In genomic region chr10:25383171-25383570, GRCm38 (mm10) we compare ENCODE assay signal across 25 mouse cellular contexts. TPM values are rescaled to one million over a fixed set of nuclear protein-coding genes. Genes with fewer than 3 reads are reported as not detected.
A peak's percentile ranks its signal among the peaks of the same experiment; 100 is the strongest.
DNase-seq lines count a peak whose midpoint lies in the region; ATAC-seq and TF ChIP-seq lines count a peak whose summit lies in the region.
"Had no signal": no experiment of that assay in that cellular context is flagged by ENCODE, and none has a peak within 500 bp of the region (broad histone marks: within the 10 kb centered on the region; RNA-seq: fewer than 3 reads in every experiment).

No protein-coding gene starts in this region.

- DNase-seq in ES-E14 (ENCODE audit: low read depth, low spot score), result no peak
- DNase-seq in spleen, postnatal 36 days (ENCODE audit: low spot score in 2 of 2), result no peak
- no peak for DNase-seq in thymus, postnatal 10 days (ENCODE audit: low spot score in 2 of 2)
- no peak for DNase-seq in heart, adult 18-20 months
- DNase-seq: adrenal gland, adult 2 months; adrenal gland, postnatal 25 days; cerebellum, adult 18-20 months; cerebellum, postnatal 10 days; embryo, embryonic 11 days; gastrocnemius, adult 2 months; gastrocnemius, postnatal 25 days; heart, postnatal 36 days had no signal

- in situ Hi-C loops in ES-E14 (cut with MboI; ENCODE audit: low sequenced_read_pairs in 2 of 2, unreplicated experiment in 2 of 2), result no loop called here

- H3K9ac ChIP-seq in ES-E14 (ENCODE audit: insufficient read depth, low read depth, low read length, poor library complexity, severe bottlenecking), result peak overlapping the region; percentile 75
- no peak overlapping the region for H3K9ac ChIP-seq in limb, embryonic 12.5 days (replicated peaks)
- H3K9ac ChIP-seq in liver, embryonic 12.5 days, result no peak overlapping the region
- H3K9ac ChIP-seq: embryonic facial prominence, embryonic 15.5 days; heart, embryonic 13.5 days; hindbrain, embryonic 12.5 days had no signal

- H3K9me3 ChIP-seq in E14TG2a.4 (ENCODE audit: low read length) (no peaks in the 10 kb centered on the region), ES-E14 (ENCODE audit: control insufficient read depth, insufficient read depth, low read depth, low read length) (no peaks in the 10 kb centered on the region)
- H3K9me3 ChIP-seq in limb, embryonic 12.5 days, result no peaks in the 10 kb centered on the region
- no peaks in the 10 kb centered on the region for H3K9me3 ChIP-seq in liver, embryonic 12.5 days (replicated peaks)
- H3K9me3 ChIP-seq: embryonic facial prominence, embryonic 15.5 days; forebrain, embryonic 10.5 days; heart, embryonic 13.5 days; hindbrain, embryonic 12.5 days had no signal

- peak overlapping the region; percentile 86 for H3K27ac ChIP-seq in ES-E14 (ENCODE audit: insufficient read depth, low read depth, low read length, poor library complexity, severe bottlenecking)
- 0 out of 2 replicates have a peak overlapping the region, but pooled peaks have one; percentile 31 for H3K27ac ChIP-seq in limb, embryonic 12.5 days
- no peak overlapping the region for H3K27ac ChIP-seq in liver, embryonic 12.5 days
- H3K27ac ChIP-seq: forebrain, embryonic 10.5 days; gastrocnemius, adult 2 months; heart, embryonic 13.5 days; hindbrain, embryonic 12.5 days had no signal

- 62% methylated on average over 5 of the region's 5 CpGs for WGBS in limb, embryonic 12.5 days
- 47% methylated on average over 5 of the region's 5 CpGs for WGBS in liver, embryonic 12.5 days (ENCODE audit: insufficient replicate concordance)

- peak; percentile 15; the same call in 1 of the 2 replicates for ATAC-seq in granulocyte monocyte progenitor cell, adult 5-6 weeks (replicated peaks; ENCODE audit: poor library complexity, severe bottlenecking)
- ATAC-seq in limb, embryonic 12.5 days (ENCODE audit: insufficient number of reproducible peaks, insufficient read depth, low FRiP score, low TSS enrichment, low read depth), result no peak
- ATAC-seq in liver, embryonic 12.5 days, result no peak
- ATAC-seq: forebrain, embryonic 14.5 days; hindbrain, embryonic 16.5 days; inflammation-experienced regulatory T-cells, adult 6 months; Patski had no signal

- H3K36me3 ChIP-seq in E14TG2a.4 (ENCODE audit: insufficient read depth, low read length), result peaks cover 8% of the 10 kb centered on the region; the same call in 1 of the 2 replicates
- H3K36me3 ChIP-seq in ES-E14 (ENCODE audit: control insufficient read depth, insufficient read depth, low read length, poor library complexity, severe bottlenecking), result no peaks in the 10 kb centered on the region
- peaks cover 10% of the 10 kb centered on the region for H3K36me3 ChIP-seq in limb, embryonic 12.5 days
- H3K36me3 ChIP-seq in liver, embryonic 12.5 days, result no peaks in the 10 kb centered on the region
- H3K36me3 ChIP-seq: hindbrain, embryonic 12.5 days had no signal

- H3K4me3 ChIP-seq in E14TG2a.4 (replicated peaks; ENCODE audit: low read length) (peak overlapping the region; percentile 81), ES-E14 (ENCODE audit: insufficient read depth in 1 of 2, low read depth in 1 of 2, low read length in 2 of 2, poor library complexity in 1 of 2, severe bottlenecking in 1 of 2) (peak overlapping the region; percentile 64 to 69)
- no peak overlapping the region for H3K4me3 ChIP-seq in limb, embryonic 12.5 days (replicated peaks)
- no peak overlapping the region for H3K4me3 ChIP-seq in liver, embryonic 12.5 days
- H3K4me3 ChIP-seq: embryonic facial prominence, embryonic 15.5 days; erythroblast, embryonic 14.5 days; forebrain, embryonic 10.5 days; gastrocnemius, adult 2 months; heart, embryonic 13.5 days; hindbrain, embryonic 12.5 days had no signal

- no peak for TF ChIP-seq CTCF in E14TG2a.4 (conservative IDR thresholded peaks at IDR 0.05; ENCODE audit: low read length)

- H3K4me2 ChIP-seq in limb, embryonic 12.5 days, result no peak overlapping the region
- H3K4me2 ChIP-seq in liver, embryonic 12.5 days, result no peak overlapping the region
- H3K4me2 ChIP-seq: embryonic facial prominence, embryonic 15.5 days; heart, embryonic 13.5 days; hindbrain, embryonic 12.5 days had no signal

- H3K4me1 ChIP-seq in E14TG2a.4 (replicated peaks; ENCODE audit: low read depth, low read length) (peaks cover 82% of the 10 kb centered on the region), ES-E14 (ENCODE audit: control insufficient read depth in 2 of 2, insufficient read depth in 2 of 2, low read length in 2 of 2, poor library complexity in 1 of 2) (peaks cover 7 to 17% of the 10 kb centered on the region in 2 experiments)
- peaks cover 56% of the 10 kb centered on the region for H3K4me1 ChIP-seq in limb, embryonic 12.5 days (replicated peaks)
- H3K4me1 ChIP-seq in liver, embryonic 12.5 days, result peaks cover 16% of the 10 kb centered on the region

- no peaks in the 10 kb centered on the region for H3K27me3 ChIP-seq in E14TG2a.4 (ENCODE audit: insufficient read depth, low read length)
- H3K27me3 ChIP-seq in limb, embryonic 12.5 days, result no peaks in the 10 kb centered on the region
- H3K27me3 ChIP-seq in liver, embryonic 12.5 days (replicated peaks), result no peaks in the 10 kb centered on the region
- H3K27me3 ChIP-seq: embryonic facial prominence, embryonic 15.5 days; heart, embryonic 13.5 days; hindbrain, embryonic 12.5 days; Patski had no signal

TF ChIP-seq in ES-E14, 5 proteins besides CTCF, POLR2A, EP300 and RAD21:
- TF ChIP-seq HCFC1 (IDR thresholded peaks at IDR 0.05; ENCODE audit: borderline replicate concordance, insufficient read depth, low read length) (no peak), ZNF384 (IDR thresholded peaks at IDR 0.05; ENCODE audit: low read depth, low read length) (no peak), ZC3H11A (IDR thresholded peaks at IDR 0.05; ENCODE audit: borderline replicate concordance, low read depth, low read length) (no peak), MAFK (IDR thresholded peaks at IDR 0.05; ENCODE audit: insufficient read depth, low read depth, low read length) (no peak), CHD2 (IDR thresholded peaks at IDR 0.05; ENCODE audit: low read depth, low read length) (0 out of 2 replicates have a peak, but pooled peaks have one; percentile 24)

RNA-seq across cellular contexts. Expression of gene Epb41l2, which starts 23.6 kb away (rescaled TPM):
- total RNA-seq in ES-E14 (2012; rRNA removed), result 72.5 and 83.1 TPM in 2 replicates
- 31.1 and 34.6 TPM in 2 replicates for total RNA-seq in granulocyte monocyte progenitor cell, adult 5-6 weeks (2014; fragmentation: Nextera tagmentation)
- total RNA-seq in granulocyte monocyte progenitor cell, adult 5-6 weeks (2017), result 23.6 and 29.6 TPM in 2 replicates
- 106 and 111 TPM in 2 replicates for polyA plus RNA-seq in limb, embryonic 12.5 days (2016; fragmentation: Nextera tagmentation; extraction: Ambion mirVana)
- polyA plus RNA-seq in liver, embryonic 12.5 days (2016; fragmentation: Nextera tagmentation; extraction: Ambion mirVana), result 16.2 and 19.0 TPM in 2 replicates
- total RNA-seq in heart, adult 18-20 months (2021), result 10 to 100 TPM; 38.5 to 38.7 TPM

Comparison
In these comparisons a context has a peak if more than half of its experiments do, and no peak if none do; other contexts are left out.
1. H3K4me3 ChIP-seq: peak in E14TG2a.4 (single experiment) and ES-E14 (2 of 2); none in limb, embryonic 12.5 days (single experiment) and liver, embryonic 12.5 days (single experiment).